Mouse (Mus musculus): ENCODE results near the gene Lemd2. TPM values are rescaled to one million over a fixed set of nuclear protein-coding genes. Genes with fewer than 3 reads are reported as not detected.

The Lemd2 gene
- 48.4 and 64.4 TPM in 2 replicates for polyA plus RNA-seq (2012; rRNA removed)

GRCm38 (mm10) chr17:27204075-27204909, at the start of gene Lemd2:
TSS of gene Lemd2 (minus strand) at chr17:27204469.
- DNase-seq = peak; percentile 98
- H3K4me1 ChIP-seq (ENCODE audit: control insufficient read depth, insufficient read depth, low read length) = peaks cover 6% of the 10 kb centered on the region; the same call in 1 of the 2 replicates
- TF ChIP-seq CTCF (conservative IDR thresholded peaks at IDR 0.05; ENCODE audit: insufficient read depth, insufficient read length, low read depth, low read length) (no peak), POLR2A (IDR thresholded peaks at IDR 0.05; ENCODE audit: low read depth, low read length) (peak; percentile 60)
- 4% methylated on average over 86 of the region's 97 CpGs for WGBS
- no peaks in the 10 kb centered on the region for H3K27me3 ChIP-seq (replicated peaks; ENCODE audit: control insufficient read depth, insufficient read depth, low read length)
- H3K4me3 ChIP-seq (ENCODE audit: insufficient read depth, low read depth, low read length) = peak within 1 kb of the TSS; percentile 85
- H3K27ac ChIP-seq (ENCODE audit: insufficient read depth, low read depth, low read length) = peak within 1 kb of the TSS; percentile 75
- no peaks in the 10 kb centered on the region for H3K36me3 ChIP-seq (ENCODE audit: control insufficient read depth, insufficient read depth, low read length)

GRCm38 (mm10) chr17:27251150-27251549, 46.9 kb upstream of the Lemd2 start:
- no peak overlapping the region for H3K4me3 ChIP-seq (ENCODE audit: insufficient read depth, low read depth, low read length)
- H3K4me1 ChIP-seq (ENCODE audit: control insufficient read depth, insufficient read depth, low read length) = no peaks in the 10 kb centered on the region
- WGBS = 70% methylated on average over 6 of the region's 6 CpGs
- no peaks in the 10 kb centered on the region for H3K36me3 ChIP-seq (ENCODE audit: control insufficient read depth, insufficient read depth, low read length)
- no peaks in the 10 kb centered on the region for H3K27me3 ChIP-seq (replicated peaks; ENCODE audit: control insufficient read depth, insufficient read depth, low read length)
- no peak overlapping the region for H3K27ac ChIP-seq (ENCODE audit: insufficient read depth, low read depth, low read length)
- TF ChIP-seq POLR2A (IDR thresholded peaks at IDR 0.05; ENCODE audit: low read depth, low read length) (no peak), CTCF (conservative IDR thresholded peaks at IDR 0.05; ENCODE audit: insufficient read depth, insufficient read length, low read depth, low read length) (no peak)
- DNase-seq = no peak

- H3K4me1 ChIP-seq (ENCODE audit: control insufficient read depth, insufficient read depth, low read length) = no peaks in the 10 kb centered on the region
- no peaks in the 10 kb centered on the region for H3K27me3 ChIP-seq (replicated peaks; ENCODE audit: control insufficient read depth, insufficient read depth, low read length)
- H3K27ac ChIP-seq (ENCODE audit: insufficient read depth, low read depth, low read length) = no peak overlapping the region
- 0 out of 2 replicates have a peak, but pooled peaks have one; percentile 2 for TF ChIP-seq CTCF (conservative IDR thresholded peaks at IDR 0.05; ENCODE audit: insufficient read depth, insufficient read length, low read depth, low read length)
- TF ChIP-seq POLR2A (IDR thresholded peaks at IDR 0.05; ENCODE audit: low read depth, low read length) = no peak
- H3K36me3 ChIP-seq (ENCODE audit: control insufficient read depth, insufficient read depth, low read length) = no peaks in the 10 kb centered on the region
- DNase-seq = no peak
- no peak overlapping the region for H3K4me3 ChIP-seq (ENCODE audit: insufficient read depth, low read depth, low read length)
- WGBS = 32% methylated on average over 4 of the region's 4 CpGs
Measured at GRCm38 (mm10) chr17:27250461-27250860, 46.2 kb upstream of the Lemd2 start.

- Histone ChIP-seq H3K36me3 (ENCODE audit: control insufficient read depth, insufficient read depth, low read length) (no peaks in the 10 kb centered on the region), H3K4me3 (ENCODE audit: insufficient read depth, low read depth, low read length) (no peak overlapping the region), H3K4me1 (ENCODE audit: control insufficient read depth, insufficient read depth, low read length) (no peaks in the 10 kb centered on the region), H3K27me3 (replicated peaks; ENCODE audit: control insufficient read depth, insufficient read depth, low read length) (no peaks in the 10 kb centered on the region), H3K27ac (ENCODE audit: insufficient read depth, low read depth, low read length) (no peak overlapping the region)
- DNase-seq = no peak
- no peak for TF ChIP-seq POLR2A (IDR thresholded peaks at IDR 0.05; ENCODE audit: low read depth, low read length)
- 85% methylated on average over 3 of the region's 3 CpGs for WGBS
Measured at GRCm38 (mm10) chr17:27249073-27249472, 44.8 kb upstream of the Lemd2 start.

- no peaks in the 10 kb centered on the region for H3K27me3 ChIP-seq (replicated peaks; ENCODE audit: control insufficient read depth, insufficient read depth, low read length)
- no peak overlapping the region for H3K27ac ChIP-seq (ENCODE audit: insufficient read depth, low read depth, low read length)
- TF ChIP-seq POLR2A (IDR thresholded peaks at IDR 0.05; ENCODE audit: low read depth, low read length) (no peak), CTCF (conservative IDR thresholded peaks at IDR 0.05; ENCODE audit: insufficient read depth, insufficient read length, low read depth, low read length) (no peak)
- no peaks in the 10 kb centered on the region for H3K4me1 ChIP-seq (ENCODE audit: control insufficient read depth, insufficient read depth, low read length)
- H3K4me3 ChIP-seq (ENCODE audit: insufficient read depth, low read depth, low read length) = no peak overlapping the region
- 85% methylated on average over 6 of the region's 6 CpGs for WGBS
- no peaks in the 10 kb centered on the region for H3K36me3 ChIP-seq (ENCODE audit: control insufficient read depth, insufficient read depth, low read length)
- DNase-seq = no peak
Measured at GRCm38 (mm10) chr17:27247680-27248386, 43.6 kb upstream of the Lemd2 start.

- no peak for DNase-seq
- no peaks in the 10 kb centered on the region for H3K36me3 ChIP-seq (ENCODE audit: control insufficient read depth, insufficient read depth, low read length)
- TF ChIP-seq POLR2A (IDR thresholded peaks at IDR 0.05; ENCODE audit: low read depth, low read length) = no peak
- TF ChIP-seq CTCF (conservative IDR thresholded peaks at IDR 0.05; ENCODE audit: insufficient read depth, insufficient read length, low read depth, low read length) = no peak
- H3K27ac ChIP-seq (ENCODE audit: insufficient read depth, low read depth, low read length) = no peak overlapping the region
- H3K4me1 ChIP-seq (ENCODE audit: control insufficient read depth, insufficient read depth, low read length) = no peaks in the 10 kb centered on the region
- H3K27me3 ChIP-seq (replicated peaks; ENCODE audit: control insufficient read depth, insufficient read depth, low read length) = no peaks in the 10 kb centered on the region
- WGBS = 65% methylated on average over 10 of the region's 10 CpGs
- H3K4me3 ChIP-seq (ENCODE audit: insufficient read depth, low read depth, low read length) = no peak overlapping the region
Measured at GRCm38 (mm10) chr17:27245851-27246381, 41.6 kb upstream of the Lemd2 start.

GRCm38 (mm10) chr17:27244912-27245311, 40.6 kb upstream of the Lemd2 start:
- H3K36me3 ChIP-seq (ENCODE audit: control insufficient read depth, insufficient read depth, low read length) = no peaks in the 10 kb centered on the region
- 83% methylated on average over 4 of the region's 4 CpGs for WGBS
- TF ChIP-seq POLR2A (IDR thresholded peaks at IDR 0.05; ENCODE audit: low read depth, low read length) (no peak), CTCF (conservative IDR thresholded peaks at IDR 0.05; ENCODE audit: insufficient read depth, insufficient read length, low read depth, low read length) (no peak)
- no peaks in the 10 kb centered on the region for H3K27me3 ChIP-seq (replicated peaks; ENCODE audit: control insufficient read depth, insufficient read depth, low read length)
- H3K4me3 ChIP-seq (ENCODE audit: insufficient read depth, low read depth, low read length) = no peak overlapping the region
- no peak for DNase-seq
- H3K4me1 ChIP-seq (ENCODE audit: control insufficient read depth, insufficient read depth, low read length) = no peaks in the 10 kb centered on the region
- no peak overlapping the region for H3K27ac ChIP-seq (ENCODE audit: insufficient read depth, low read depth, low read length)
